Mouse (Mus musculus) forebrain, postnatal 0 days (tissue): Measurements from ENCODE around the gene Asf1b. TPM values are rescaled to one million over a fixed set of nuclear protein-coding genes. Genes with fewer than 3 reads are reported as not detected.
"Not testable (repeated sequence)": the region's sequence is repeated elsewhere in the genome, so short reads cannot be mapped to it uniquely, and the experiment has no call there.

Experiments used
- ATAC-seq: fragments of 200-750 bp; cut with Nextera tagmentation; 2 replicates; pipeline ENCODE4 v1.8.0; 2017; ENCODE audit warnings: mild to moderate bottlenecking, moderate library complexity
- DNase-seq: peaks from one replicate; pipeline ENCODE4 v3.0.0-alpha.2; 2015
- H3K27ac ChIP-seq: fragments of 300-500 bp; sonication (generic); 2 replicates; pipeline ENCODE4 v1.5.1; 2014; ENCODE audit warnings: low read depth, mild to moderate bottlenecking, antibody characterized with exemption, low read length, moderate library complexity, mixed read lengths
- H3K27me3 ChIP-seq: fragments of 300-500 bp; sonication (generic); 2 replicates; pipeline ENCODE4 v1.6.1; 2014; ENCODE audit warnings: mild to moderate bottlenecking, low read length, mixed read lengths; ENCODE audit not compliant: insufficient read depth
- H3K36me3 ChIP-seq: fragments of 300-500 bp; sonication (generic); 2 replicates; pipeline ENCODE4 v1.6.1; 2014; ENCODE audit warnings: mild to moderate bottlenecking, moderate library complexity; ENCODE audit not compliant: insufficient read depth
- H3K4me1 ChIP-seq: fragments of 300-500 bp; sonication (generic); 2 replicates; pipeline ENCODE4 v1.6.1; 2014; ENCODE audit warnings: antibody characterized with exemption; ENCODE audit not compliant: insufficient read depth
- H3K4me2 ChIP-seq: fragments of 300-500 bp; sonication (generic); 2 replicates; pipeline ENCODE4 v1.6.1; 2014; ENCODE audit warnings: low read depth, mild to moderate bottlenecking, moderate library complexity
- H3K4me3 ChIP-seq: fragments of 300-500 bp; sonication (generic); 2 replicates; pipeline ENCODE4 v1.5.1; 2014; ENCODE audit warnings: low read depth, low read length, mixed read lengths
- H3K9ac ChIP-seq: fragments of 300-500 bp; sonication (generic); 2 replicates; pipeline ENCODE4 v1.6.1; 2014; ENCODE audit warnings: mild to moderate bottlenecking
- H3K9me3 ChIP-seq: fragments of 300-500 bp; sonication (generic); 2 replicates; pipeline ENCODE4 v1.6.1; 2016; ENCODE audit warnings: low read length
- CTCF ChIP-seq: sonication (generic); IDR thresholded peaks from 2 replicates; pipeline ENCODE4 v1.5.1; 2016; ENCODE audit warnings: antibody characterized with exemption, control low read depth, low read depth
- WGBS: fragments of 180-500 bp; shearing (Covaris S2); extraction: QIAGEN DNeasy Blood & Tissue Kit; methylation state at CpG from one replicate; pipeline ENCODE4 v1.1.7; 2014; 5-methylcytosine and 5-hydroxymethylcytosine counted together
- polyA plus RNA-seq: library from polyadenylated mRNA; unstranded; fragments of >200 nt; fragmentation: Nextera tagmentation; extraction: Ambion mirVana; gene quantifications from 2 replicates; pipeline ENCODE4 v1.2.1, GENCODE M21; 2015
- total RNA-seq: library from RNA; depleted of rRNA; stranded (reverse); fragments of >200 nt; gene quantifications from 2 replicates; pipeline ENCODE4 v1.2.3, GENCODE M21; 2014

Gene Asf1b
- total and polyA plus RNA-seq, 2 experiments from 2014 or later = 5.0 to 5.1 TPM

DNA sequence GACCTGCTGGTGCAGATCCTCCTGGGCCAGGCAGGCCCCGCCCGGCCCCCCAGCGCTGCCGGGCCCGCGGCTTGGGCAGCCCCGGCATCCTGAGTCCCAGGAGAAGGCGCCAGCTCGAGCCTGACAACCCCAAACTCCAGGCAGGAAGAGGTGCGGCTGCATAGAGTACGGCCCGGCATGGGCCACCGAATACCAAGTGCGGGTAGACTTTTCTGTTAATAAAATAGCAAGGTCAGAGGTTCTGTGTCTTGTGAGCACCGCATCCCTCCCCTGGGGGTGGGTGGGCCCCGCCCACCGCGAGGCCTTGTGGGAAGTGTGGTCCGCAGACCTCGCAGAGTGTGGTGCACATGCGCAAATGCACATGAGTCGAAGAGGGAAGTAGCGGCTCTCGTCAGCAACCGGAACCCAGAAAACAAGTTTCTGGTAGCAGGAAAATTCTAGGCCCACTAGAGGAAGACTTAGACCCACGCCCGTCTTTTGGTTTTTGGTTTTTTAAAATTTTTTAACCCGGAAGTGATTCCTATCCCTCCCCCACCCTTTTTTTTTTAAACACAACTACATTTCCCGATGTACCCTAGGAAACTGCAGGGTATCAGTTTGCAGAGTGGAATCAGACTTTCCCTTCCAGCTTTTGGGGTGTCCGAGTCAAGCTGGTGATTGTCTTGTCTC lies 49.4 kb downstream of the Asf1b start:
- ATAC-seq (peak; percentile 93), DNase-seq (peak; percentile 95)
- H3K4me3 ChIP-seq = peak overlapping the region; percentile 61
- H3K36me3 ChIP-seq = peaks cover 14% of the 10 kb centered on the region; the same call in 1 of the 2 replicates
- 2% methylated on average over 30 of the region's 30 CpGs for WGBS
- H3K27me3 ChIP-seq = no peaks in the 10 kb centered on the region
- no peaks in the 10 kb centered on the region for H3K9me3 ChIP-seq
- H3K27ac ChIP-seq = peak overlapping the region; percentile 57
- H3K4me1 ChIP-seq = peaks cover 8% of the 10 kb centered on the region; the same call in 1 of the 2 replicates
- peak overlapping the region; percentile 96 for H3K4me2 ChIP-seq
- 0 out of 2 replicates have a peak, but pooled peaks have one; percentile 12 for TF ChIP-seq CTCF
- H3K9ac ChIP-seq = peak overlapping the region; percentile 60

DNA sequence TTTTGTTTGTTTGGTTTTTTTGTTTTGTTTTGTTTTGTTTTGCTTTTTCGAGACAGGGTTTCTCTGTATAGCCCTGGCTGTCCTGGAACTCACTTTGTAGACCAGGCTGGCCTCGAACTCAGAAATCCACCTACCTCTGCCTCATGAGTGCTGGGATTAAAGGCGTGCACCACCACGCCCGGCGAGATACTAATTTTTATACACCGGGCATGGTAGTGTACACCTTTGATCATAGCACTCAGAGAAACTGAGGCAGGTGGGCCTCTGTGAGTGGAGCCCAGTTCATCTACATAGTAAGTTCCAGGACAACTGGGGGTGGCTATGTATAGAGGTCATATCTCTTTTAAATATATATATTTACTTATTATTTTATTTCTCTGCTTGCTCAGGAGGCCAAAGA lies 50.2 kb downstream of the Asf1b start:
- DNase-seq, H3K27me3 ChIP-seq, H3K9ac ChIP-seq, ATAC-seq, H3K4me3 ChIP-seq, H3K27ac ChIP-seq, H3K4me1 ChIP-seq, H3K36me3 ChIP-seq, H3K9me3 ChIP-seq, H3K4me2 ChIP-seq: not testable (repeated sequence)
- WGBS = 93% methylated on average over 7 of the region's 7 CpGs

DNA sequence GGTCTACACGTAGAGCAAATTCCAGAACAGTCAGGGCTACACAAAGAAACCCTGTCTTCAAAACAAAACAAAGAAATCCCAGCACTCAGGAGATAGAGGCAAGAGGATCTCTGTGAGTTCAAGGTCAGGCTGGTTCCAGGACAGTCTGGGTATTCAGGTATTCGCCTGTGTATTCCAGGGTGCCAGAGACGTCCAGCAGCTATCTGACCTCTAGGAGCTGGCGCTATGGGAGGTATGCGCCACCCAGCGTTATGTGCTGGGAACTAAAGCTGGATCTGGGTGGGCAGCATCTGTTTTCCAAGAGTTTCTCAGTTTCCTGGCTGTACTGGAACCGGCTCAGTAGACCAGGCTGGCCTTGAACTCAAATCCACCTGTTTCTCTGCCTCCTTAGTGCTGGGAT lies 53.1 kb downstream of the Asf1b start:
- Histone ChIP-seq H3K27ac (no peak overlapping the region), H3K4me2 (no peak overlapping the region), H3K4me1 (peaks cover 20% of the 10 kb centered on the region), H3K27me3 (peaks cover 15% of the 10 kb centered on the region), H3K9ac (no peak overlapping the region), H3K4me3 (no peak overlapping the region), H3K36me3 (no peaks in the 10 kb centered on the region), H3K9me3 (no peaks in the 10 kb centered on the region)
- no peak for DNase-seq
- TF ChIP-seq CTCF = peak; percentile 40
- no peak for ATAC-seq
- WGBS = 29% methylated on average over 7 of the region's 7 CpGs

DNA sequence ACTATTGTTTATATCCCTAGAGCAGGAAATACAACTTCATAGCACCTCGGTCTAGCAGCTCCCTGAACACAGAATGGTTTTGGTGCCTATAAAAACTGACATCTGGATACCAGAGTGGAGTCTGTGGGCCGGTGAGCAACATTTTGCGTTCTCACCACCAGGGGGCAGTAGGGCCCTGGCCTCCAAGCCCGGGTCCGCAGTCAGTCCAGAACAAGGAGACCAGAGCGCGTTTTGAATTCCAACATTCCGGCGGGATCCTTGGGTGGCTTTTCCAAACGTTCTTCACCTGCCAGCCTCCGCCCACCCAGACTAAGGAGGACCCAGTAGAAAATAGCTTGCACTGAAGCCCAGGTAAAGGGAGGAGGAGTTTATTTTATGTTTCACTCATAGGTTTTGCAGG lies 54.6 kb downstream of the Asf1b start:
- Histone ChIP-seq H3K36me3 (no peaks in the 10 kb centered on the region), H3K4me2 (peak overlapping the region; percentile 16), H3K4me1 (peaks cover 12% of the 10 kb centered on the region; the same call in 1 of the 2 replicates), H3K9me3 (no peaks in the 10 kb centered on the region), H3K27ac (no peak overlapping the region), H3K27me3 (peaks cover 15% of the 10 kb centered on the region), H3K4me3 (no peak overlapping the region), H3K9ac (no peak overlapping the region)
- TF ChIP-seq CTCF = peak; percentile 92
- DNase-seq (peak; percentile 84), ATAC-seq (peak; percentile 48; the same call in 1 of the 2 replicates)
- WGBS = 2% methylated on average over 11 of the region's 11 CpGs

DNA sequence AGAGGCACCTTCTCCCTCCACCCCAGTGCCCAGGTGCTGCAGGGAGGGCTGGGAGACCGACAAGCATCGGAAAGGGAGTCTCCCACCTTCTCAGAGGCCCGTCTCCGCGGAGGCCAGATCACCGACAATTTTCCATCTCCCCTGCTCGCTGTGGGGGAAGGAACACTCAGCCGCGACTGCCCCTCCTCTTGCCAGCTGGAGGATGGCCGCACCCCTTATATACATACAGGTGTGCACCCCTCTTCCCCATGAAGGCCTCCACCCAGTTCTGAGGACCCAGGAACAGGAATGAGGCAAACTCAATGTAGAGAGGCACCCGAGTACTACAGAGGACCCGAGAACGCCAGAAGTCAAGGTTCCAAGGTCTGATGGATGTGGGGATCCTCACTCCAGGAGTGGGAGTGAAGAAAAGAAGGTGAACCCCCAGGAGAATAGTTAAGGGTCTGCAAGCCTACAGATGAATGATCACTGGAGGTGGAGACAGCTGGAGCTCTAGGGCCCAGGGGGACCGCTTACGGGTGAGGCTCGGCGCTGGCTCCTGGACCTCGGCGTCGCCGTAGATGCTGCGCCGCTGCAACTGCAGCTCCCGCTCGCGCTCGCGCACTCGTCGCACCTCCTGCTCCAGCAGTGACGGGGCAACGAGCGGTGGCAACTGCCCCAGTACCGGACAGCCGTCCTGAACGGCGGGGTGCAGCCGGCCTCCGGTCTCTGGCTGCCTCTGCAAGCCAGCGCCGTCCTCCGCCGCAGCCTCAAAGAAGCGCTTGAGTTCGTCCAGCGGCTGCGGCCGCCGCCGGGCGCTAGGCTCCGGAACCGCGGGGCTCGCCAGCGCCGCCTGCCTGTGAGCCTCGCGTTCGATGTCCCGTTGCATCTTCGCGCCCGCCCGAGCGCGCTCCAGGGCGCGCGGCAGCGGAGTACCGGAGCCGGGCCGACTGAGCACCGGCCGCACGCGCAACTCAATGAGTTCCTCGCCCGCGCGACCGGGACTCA lies 55.6 kb downstream of the Asf1b start:
- H3K9ac ChIP-seq = peak overlapping the region; percentile 47
- peak overlapping the region; percentile 57 for H3K4me3 ChIP-seq
- H3K9me3 ChIP-seq = no peaks in the 10 kb centered on the region
- H3K36me3 ChIP-seq = no peaks in the 10 kb centered on the region
- H3K4me2 ChIP-seq = peak overlapping the region; percentile 97
- 2% methylated on average over 82 of the region's 83 CpGs for WGBS
- TF ChIP-seq CTCF = peak; percentile 76
- ATAC-seq = peak; percentile 80
- H3K27ac ChIP-seq = no peak overlapping the region
- H3K4me1 ChIP-seq = peaks cover 12% of the 10 kb centered on the region; the same call in 1 of the 2 replicates
- DNase-seq = peak; percentile 81
- H3K27me3 ChIP-seq = peaks cover 15% of the 10 kb centered on the region

DNA sequence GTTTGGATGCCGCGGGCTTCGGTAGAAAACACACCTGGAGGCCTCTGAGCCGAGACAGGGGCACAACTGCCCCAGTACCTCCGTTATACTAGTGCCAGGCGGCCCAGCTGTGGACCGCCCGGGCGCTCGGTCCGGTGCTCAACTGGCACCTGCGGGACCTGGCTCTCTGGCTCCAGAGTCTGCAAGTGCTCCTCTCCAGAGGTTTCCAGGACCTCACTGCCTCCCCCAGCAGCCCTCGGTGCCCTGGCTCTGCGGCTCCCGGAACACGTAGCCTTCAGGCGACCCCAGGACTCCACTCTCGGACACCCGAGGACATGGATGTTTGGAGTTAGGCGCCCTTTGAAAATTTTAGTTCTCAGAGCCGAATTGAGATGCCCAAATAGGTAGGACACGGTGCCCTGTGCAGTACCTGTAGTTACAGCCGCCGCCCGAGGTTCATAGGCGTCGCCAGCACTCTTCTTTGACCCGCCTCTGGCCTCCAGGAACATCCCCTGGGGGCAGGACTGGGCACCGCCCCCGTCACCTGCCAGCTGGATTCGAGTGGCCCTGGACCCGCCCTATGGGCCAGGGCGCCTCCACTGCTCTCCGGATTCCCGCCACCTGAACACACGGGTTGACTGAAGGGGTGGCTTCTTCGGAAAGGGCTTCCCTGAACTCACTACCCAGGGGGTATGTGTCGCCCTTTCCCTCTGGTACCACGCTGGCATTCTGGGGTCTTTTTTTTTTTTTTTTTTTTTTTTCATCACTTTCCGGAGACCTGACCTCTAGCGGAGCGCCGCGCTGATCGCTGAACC lies 56.6 kb downstream of the Asf1b start, which contains the start of gene 2210011C24Rik:
Gene 2210011C24Rik, minus strand, starts transcription at position 467 of the 794 bp plus-strand sequence.
- peaks cover 15% of the 10 kb centered on the region for H3K27me3 ChIP-seq
- no peaks in the 10 kb centered on the region for H3K9me3 ChIP-seq
- peak; percentile 26; the same call in 1 of the 2 replicates for ATAC-seq
- H3K9ac ChIP-seq = peak within 1 kb of the TSS; percentile 47
- peak within 1 kb of the TSS; percentile 57 for H3K4me3 ChIP-seq
- no peaks in the 10 kb centered on the region for H3K36me3 ChIP-seq
- TF ChIP-seq CTCF = no peak
- DNase-seq = no peak
- H3K4me2 ChIP-seq = peak within 1 kb of the TSS; percentile 97
- 1% methylated on average over 45 of the region's 45 CpGs for WGBS
- H3K27ac ChIP-seq = no peak within 1 kb of the TSS
- peaks cover 12% of the 10 kb centered on the region; the same call in 1 of the 2 replicates for H3K4me1 ChIP-seq
